Mouse (Mus musculus) cortical plate, adult 2 months (tissue): Measurements from ENCODE around the gene Xpnpep2. TPM values are rescaled to one million over a fixed set of nuclear protein-coding genes. Genes with fewer than 3 reads are reported as not detected.

ENCODE experiments used
- H3K27ac ChIP-seq: fragments of 200-500 bp; 2 replicates; pipeline ENCODE4 v1.5.1; 2012; ENCODE audit warnings: low read length, control low read depth, inconsistent platforms; ENCODE audit not compliant: insufficient read depth
- H3K4me1 ChIP-seq: fragments of 200-500 bp; 2 replicates; pipeline ENCODE4 v1.6.1; 2011; ENCODE audit warnings: low read length; ENCODE audit not compliant: control insufficient read depth, insufficient read depth
- H3K4me3 ChIP-seq: fragments of 200-500 bp; 2 replicates; pipeline ENCODE4 v1.5.1; 2011; ENCODE audit warnings: mild to moderate bottlenecking, low read length, control low read depth; ENCODE audit not compliant: insufficient read depth
- CTCF ChIP-seq: fragments of 200-500 bp; IDR thresholded peaks from 2 replicates; pipeline ENCODE4 v1.5.1; 2011; ENCODE audit warnings: mild to moderate bottlenecking, control low read depth, low read length; ENCODE audit not compliant: insufficient read depth; ENCODE audit errors: extremely low read depth
- POLR2A ChIP-seq: fragments of 200-500 bp; IDR thresholded peaks from 2 replicates; pipeline ENCODE4 v1.6.1; 2011; ENCODE audit warnings: mild to moderate bottlenecking, low read length, control low read depth; ENCODE audit not compliant: insufficient read depth; ENCODE audit errors: extremely low read depth
- polyA plus RNA-seq: library from polyadenylated mRNA; depleted of rRNA; stranded (reverse); fragments of >200 nt; gene quantifications from 2 replicates; pipeline ENCODE4 v1.2.3, GENCODE M21; 2012

The Xpnpep2 gene
- polyA plus RNA-seq, 1 experiment, result 0.54 TPM

GRCm38 (mm10) chrX:48119294-48119693, 10.8 kb downstream of the Xpnpep2 start:
- Histone ChIP-seq H3K4me3 (no peak overlapping the region), H3K27ac (no peak overlapping the region), H3K4me1 (no peaks in the 10 kb centered on the region)
- no peak for TF ChIP-seq POLR2A
- TF ChIP-seq CTCF, result no peak

GRCm38 (mm10) chrX:48124132-48125071, 15.9 kb downstream of the Xpnpep2 start:
- Histone ChIP-seq H3K4me1 (no peaks in the 10 kb centered on the region), H3K4me3 (no peak overlapping the region), H3K27ac (no peak overlapping the region)
- TF ChIP-seq CTCF, result peak; percentile 58
- no peak for TF ChIP-seq POLR2A

- TF ChIP-seq CTCF, result no peak
- no peak for TF ChIP-seq POLR2A
- H3K4me3 ChIP-seq, result no peak overlapping the region
- no peaks in the 10 kb centered on the region for H3K4me1 ChIP-seq
- H3K27ac ChIP-seq, result no peak overlapping the region
These were observed 18.5 kb downstream of the Xpnpep2 start for GRCm38 (mm10) chrX:48126903-48127476.

- Histone ChIP-seq H3K4me3 (no peak overlapping the region), H3K27ac (no peak overlapping the region), H3K4me1 (no peaks in the 10 kb centered on the region)
- TF ChIP-seq CTCF (no peak), POLR2A (no peak)
These were observed 19.1 kb downstream of the Xpnpep2 start for GRCm38 (mm10) chrX:48127502-48128218.

GRCm38 (mm10) chrX:48129167-48129566, 20.6 kb downstream of the Xpnpep2 start:
- Histone ChIP-seq H3K27ac (no peak overlapping the region), H3K4me3 (no peak overlapping the region), H3K4me1 (no peaks in the 10 kb centered on the region)
- TF ChIP-seq POLR2A (no peak), CTCF (no peak)

- Histone ChIP-seq H3K4me3 (no peak overlapping the region), H3K4me1 (no peaks in the 10 kb centered on the region), H3K27ac (no peak overlapping the region)
- TF ChIP-seq POLR2A (no peak), CTCF (no peak)
These were observed 28.4 kb downstream of the Xpnpep2 start for GRCm38 (mm10) chrX:48136935-48137334.

GRCm38 (mm10) chrX:48138011-48138410, 29.5 kb downstream of the Xpnpep2 start:
- TF ChIP-seq CTCF, result no peak
- no peak for TF ChIP-seq POLR2A
- no peaks in the 10 kb centered on the region for H3K4me1 ChIP-seq
- H3K27ac ChIP-seq, result no peak overlapping the region
- no peak overlapping the region for H3K4me3 ChIP-seq

GRCm38 (mm10) chrX:48138539-48139275, 30.2 kb downstream of the Xpnpep2 start:
- H3K27ac ChIP-seq, result no peak overlapping the region
- no peaks in the 10 kb centered on the region for H3K4me1 ChIP-seq
- no peak overlapping the region for H3K4me3 ChIP-seq
- TF ChIP-seq CTCF (no peak), POLR2A (no peak)

GRCm38 (mm10) chrX:48139368-48140285, 31.1 kb downstream of the Xpnpep2 start:
- H3K4me1 ChIP-seq, result no peaks in the 10 kb centered on the region
- no peak overlapping the region for H3K27ac ChIP-seq
- TF ChIP-seq POLR2A, result no peak
- no peak for TF ChIP-seq CTCF
- H3K4me3 ChIP-seq, result no peak overlapping the region
